7 mouse cellular contexts compared by ENCODE assay signal in genomic region chr4:116221140-116221851, GRCm38 (mm10). TPM values are rescaled to one million over a fixed set of nuclear protein-coding genes. Genes with fewer than 3 reads are reported as not detected.
DNase-seq lines count a peak whose midpoint lies in the region; ATAC-seq lines count a peak whose summit lies in the region.

TSS of gene Pik3r3 (plus strand) at chr4:116221618.

- under 1% methylated on average over 53 of the region's 53 CpGs for WGBS in intestine, embryonic 15.5 days
- WGBS in midbrain, embryonic 10.5 days = under 1% methylated on average over 52 of the region's 53 CpGs

- peak within 1 kb of the TSS; percentile 98 for H3K27ac ChIP-seq in intestine, embryonic 15.5 days
- peak within 1 kb of the TSS; percentile 99 for H3K27ac ChIP-seq in midbrain, embryonic 10.5 days (replicated peaks)

- H3K36me3 ChIP-seq in intestine, embryonic 15.5 days = no peaks in the 10 kb centered on the region
- no peaks in the 10 kb centered on the region for H3K36me3 ChIP-seq in midbrain, embryonic 10.5 days

- intact Hi-C loops in gastrocnemius, postnatal 36 days (cut with DNase I) = no loop called here
- intact Hi-C loops in left cerebral cortex, postnatal 25 days (cut with DNase I) = loop anchor here (1.0 to 5.0 kb wide), 3 partner anchors 45 to 336 kb away; partner anchors contain the start of genes Gpbp1l1 and Tmem69

- ATAC-seq in intestine, embryonic 15.5 days = peak; percentile 100

- H3K4me3 ChIP-seq in intestine, embryonic 15.5 days (replicated peaks) = peak within 1 kb of the TSS; percentile 83
- peak within 1 kb of the TSS; percentile 78 for H3K4me3 ChIP-seq in midbrain, embryonic 10.5 days

- peak within 1 kb of the TSS; percentile 85 for H3K9ac ChIP-seq in intestine, embryonic 15.5 days

- peak within 1 kb of the TSS; percentile 75 for H3K4me2 ChIP-seq in intestine, embryonic 15.5 days (replicated peaks)

- H3K9me3 ChIP-seq in intestine, embryonic 15.5 days = no peaks in the 10 kb centered on the region
- H3K9me3 ChIP-seq in midbrain, embryonic 10.5 days (replicated peaks) = no peaks in the 10 kb centered on the region

- H3K4me1 ChIP-seq in intestine, embryonic 15.5 days (replicated peaks) = 0 out of 2 replicates have a peak, but pooled peaks cover 2% of the 10 kb centered on the region
- peaks cover 24% of the 10 kb centered on the region for H3K4me1 ChIP-seq in midbrain, embryonic 10.5 days

- DNase-seq in adrenal gland, adult 2 months = peak; percentile 99
- peak; percentile 96 for DNase-seq in embryo, embryonic 11.5 days (ENCODE audit: low read depth, low spot score)
- peak; percentile 96 to 97 for DNase-seq in gastrocnemius, postnatal 36 days
- peak; percentile 99 for DNase-seq in left cerebral cortex, postnatal 25 days (ENCODE audit: low spot score in 2 of 2)
- DNase-seq in midbrain, embryonic 10.5 days (ENCODE audit: low spot score) = peak; percentile 99
- peak; percentile 99 for DNase-seq in right cerebral cortex, postnatal 4 days

- H3K27me3 ChIP-seq in intestine, embryonic 15.5 days (replicated peaks) = no peaks in the 10 kb centered on the region
- H3K27me3 ChIP-seq in midbrain, embryonic 10.5 days (ENCODE audit: low read depth, poor library complexity, severe bottlenecking) = no peaks in the 10 kb centered on the region

RNA-seq across cellular contexts. Expression of gene Pik3r3, which starts in this region (rescaled TPM):
- 10 to 100 TPM; 16.2 to 24.4 TPM for total RNA-seq in adrenal gland, adult 2 months (2021)
- polyA plus RNA-seq in adrenal gland, adult 2 months (2012; rRNA removed) = 14.6 and 21.6 TPM in 2 replicates
- 1 to 10 TPM; 4.3 to 5.4 TPM for total RNA-seq in gastrocnemius, postnatal 36 days (2021)
- 7.0 and 7.9 TPM in 2 replicates for polyA plus RNA-seq in intestine, embryonic 15.5 days (2015; fragmentation: Nextera tagmentation; extraction: Ambion mirVana)
- 10 to 100 TPM; 37.7 to 44.0 TPM for total RNA-seq in left cerebral cortex, postnatal 25 days (2021)
- 46.0 and 68.7 TPM in 2 replicates for polyA plus RNA-seq in midbrain, embryonic 10.5 days (2016; fragmentation: Nextera tagmentation; extraction: Ambion mirVana)

Comparison
In these comparisons a context has a peak if more than half of its experiments do, and no peak if none do; other contexts are left out.
1. Peak in every context shown above with its lines: DNase-seq, ATAC-seq, H3K4me3 ChIP-seq and H3K27ac ChIP-seq.